Mouse (Mus musculus): ENCODE measurements around the gene Grin3b.

DNA sequence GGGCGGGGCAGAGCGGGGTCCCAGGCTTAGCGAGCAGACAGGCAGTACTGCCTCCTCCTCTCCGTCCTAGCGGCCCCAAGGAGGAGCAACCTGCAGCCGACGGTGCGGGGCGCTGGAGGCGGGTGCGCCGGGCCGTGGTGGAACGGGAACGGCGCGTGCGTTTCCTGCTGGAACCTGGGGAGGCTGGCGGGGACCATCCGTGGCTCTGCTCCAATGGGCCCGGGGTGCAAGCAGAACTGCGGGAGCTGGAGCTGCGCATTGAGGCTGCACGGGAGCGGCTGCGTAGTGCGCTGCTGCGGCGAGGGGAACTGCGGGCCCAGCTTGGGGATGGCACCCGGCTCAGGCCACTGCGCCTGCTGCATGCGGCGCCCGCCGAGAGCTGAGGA is 6.2 kb downstream of the Grin3b start:
- no peak for TF ChIP-seq CTCF (IDR thresholded peaks at IDR 0.05; ENCODE audit: insufficient read depth, low read length)
- TF ChIP-seq POLR2A (IDR thresholded peaks at IDR 0.05; ENCODE audit: borderline replicate concordance, extremely low read depth, low read depth, low read length) = no peak
